Mouse (Mus musculus): ENCODE results near the gene Fthl17b. TPM values are rescaled to one million over a fixed set of nuclear protein-coding genes. Genes with fewer than 3 reads are reported as not detected.

Fthl17b gene
- polyA plus RNA-seq, 1 experiment from 2014 or later: not detected

Other genes with a start within 250 kb of the Fthl17b start
- gene Ssx9, start 214.5 kb downstream of the Fthl17b start, polyA plus RNA-seq (2015; fragmentation: Nextera tagmentation; extraction: Ambion mirVana): not detected in 2 replicates
- not detected in 2 replicates for gene Ssxb5, start 159.3 kb downstream of the Fthl17b start, polyA plus RNA-seq (2015; fragmentation: Nextera tagmentation; extraction: Ambion mirVana)
- gene Gm6592, start 119.0 kb downstream of the Fthl17b start, polyA plus RNA-seq (2015; fragmentation: Nextera tagmentation; extraction: Ambion mirVana): not detected in 2 replicates
- not detected in 2 replicates for gene Gm5751, start 88.7 kb downstream of the Fthl17b start, polyA plus RNA-seq (2015; fragmentation: Nextera tagmentation; extraction: Ambion mirVana)
- 0.13 and 0.15 TPM in 2 replicates for gene B630019K06Rik, start 70.6 kb downstream of the Fthl17b start, polyA plus RNA-seq (2015; fragmentation: Nextera tagmentation; extraction: Ambion mirVana)
- gene Fthl17c, start 13.6 kb upstream of the Fthl17b start, polyA plus RNA-seq (2015; fragmentation: Nextera tagmentation; extraction: Ambion mirVana): not detected in 2 replicates
- not detected in 2 replicates for gene Fthl17d, start 23.8 kb upstream of the Fthl17b start, polyA plus RNA-seq (2015; fragmentation: Nextera tagmentation; extraction: Ambion mirVana)
- gene Fthl17e, start 70.5 kb upstream of the Fthl17b start, polyA plus RNA-seq (2015; fragmentation: Nextera tagmentation; extraction: Ambion mirVana): not detected in 2 replicates
- gene Fthl17f, start 100.0 kb upstream of the Fthl17b start, polyA plus RNA-seq (2015; fragmentation: Nextera tagmentation; extraction: Ambion mirVana): not detected in 2 replicates
- gene 4930402K13Rik, start 141.6 kb upstream of the Fthl17b start, polyA plus RNA-seq (2015; fragmentation: Nextera tagmentation; extraction: Ambion mirVana): not detected in 2 replicates
- 0.24 and 0.28 TPM in 2 replicates for gene Lancl3, start 236.9 kb upstream of the Fthl17b start, polyA plus RNA-seq (2015; fragmentation: Nextera tagmentation; extraction: Ambion mirVana)

Measured in liver, embryonic 15.5 days (tissue).